Mouse (Mus musculus) limb, embryonic 15.5 days (tissue): ENCODE data around the gene Eml1. TPM values are rescaled to one million over a fixed set of nuclear protein-coding genes. Genes with fewer than 3 reads are reported as not detected.

Source experiments
- ATAC-seq: fragments of 200-750 bp; cut with Nextera tagmentation; 2 replicates; pipeline ENCODE4 v1.8.0; 2017; ENCODE audit warnings: low read depth, moderate TSS enrichment; ENCODE audit not compliant: insufficient number of reproducible peaks, low FRiP score, low TSS enrichment
- H3K27ac ChIP-seq: fragments of 300-500 bp; sonication (generic); 2 replicates; pipeline ENCODE4 v1.5.1; 2015; ENCODE audit warnings: moderate library complexity, mild to moderate bottlenecking, inconsistent platforms
- H3K27me3 ChIP-seq: fragments of 300-500 bp; sonication (generic); 2 replicates; pipeline ENCODE4 v1.6.1; 2015; ENCODE audit warnings: inconsistent platforms
- H3K36me3 ChIP-seq: fragments of 300-500 bp; sonication (generic); 2 replicates; pipeline ENCODE4 v1.6.1; 2015; ENCODE audit warnings: inconsistent platforms
- H3K4me1 ChIP-seq: fragments of 300-500 bp; sonication (generic); 2 replicates; pipeline ENCODE4 v1.6.1; 2015; ENCODE audit warnings: inconsistent platforms
- H3K4me2 ChIP-seq: fragments of 300-500 bp; sonication (generic); 2 replicates; pipeline ENCODE4 v1.6.1; 2015; ENCODE audit warnings: mild to moderate bottlenecking, inconsistent platforms
- H3K4me3 ChIP-seq: fragments of 300-500 bp; sonication (generic); 2 replicates; pipeline ENCODE4 v1.5.1; 2015; ENCODE audit warnings: mild to moderate bottlenecking, inconsistent platforms
- H3K9ac ChIP-seq: fragments of 300-500 bp; sonication (generic); 2 replicates; pipeline ENCODE4 v1.6.1; 2015; ENCODE audit warnings: inconsistent platforms
- H3K9me3 ChIP-seq: fragments of 300-500 bp; sonication (generic); 2 replicates; pipeline ENCODE4 v1.6.1; 2016; ENCODE audit warnings: inconsistent platforms
- WGBS: fragments of 180-500 bp; shearing (Covaris S2); methylation state at CpG from one replicate; pipeline ENCODE4 v1.1.7; 2015; 5-methylcytosine and 5-hydroxymethylcytosine counted together
- polyA plus RNA-seq: library from polyadenylated mRNA; unstranded; fragments of >200 nt; fragmentation: Nextera tagmentation; extraction: Ambion mirVana; gene quantifications from 2 replicates; pipeline ENCODE4 v1.2.1, GENCODE M21; 2015

The Eml1 gene
- polyA plus RNA-seq, 1 experiment from 2014 or later = 46.0 TPM

DNA sequence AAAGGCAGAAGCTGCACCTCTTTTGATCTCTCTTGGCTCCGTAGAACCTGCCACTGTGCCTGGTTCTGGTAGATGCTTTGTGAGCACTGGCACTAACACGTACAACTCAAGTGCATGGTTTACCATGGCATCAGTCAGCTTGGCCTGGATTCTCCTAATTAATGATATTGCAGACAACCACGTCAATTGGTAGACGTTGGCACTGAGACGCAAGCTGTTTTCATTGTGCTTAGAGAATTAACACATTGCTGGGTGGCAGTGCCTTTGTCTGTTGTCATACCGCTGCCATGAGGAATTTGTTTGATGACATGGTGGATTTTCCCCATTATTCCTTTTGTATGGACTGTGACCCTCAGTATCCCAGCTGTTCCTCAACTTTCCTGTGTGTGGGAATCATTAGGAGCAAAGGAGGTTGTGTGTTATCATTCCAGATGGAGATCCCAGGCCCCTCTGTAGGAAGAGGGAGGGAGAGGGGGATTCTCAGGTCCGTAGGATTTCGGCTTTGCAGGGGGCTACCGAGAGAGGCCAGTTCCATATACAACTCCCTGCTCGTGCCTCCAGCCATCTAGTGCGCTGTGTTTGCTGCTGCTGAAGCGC is 194.3 kb downstream of the Eml1 start:
- no peak overlapping the region for H3K4me2 ChIP-seq
- no peak for ATAC-seq
- H3K9ac ChIP-seq = no peak overlapping the region
- H3K36me3 ChIP-seq = no peaks in the 10 kb centered on the region
- H3K27me3 ChIP-seq = no peaks in the 10 kb centered on the region
- no peaks in the 10 kb centered on the region for H3K4me1 ChIP-seq
- H3K9me3 ChIP-seq = no peaks in the 10 kb centered on the region
- 76% methylated on average over 12 of the region's 12 CpGs for WGBS
- no peak overlapping the region for H3K27ac ChIP-seq
- H3K4me3 ChIP-seq = no peak overlapping the region

DNA sequence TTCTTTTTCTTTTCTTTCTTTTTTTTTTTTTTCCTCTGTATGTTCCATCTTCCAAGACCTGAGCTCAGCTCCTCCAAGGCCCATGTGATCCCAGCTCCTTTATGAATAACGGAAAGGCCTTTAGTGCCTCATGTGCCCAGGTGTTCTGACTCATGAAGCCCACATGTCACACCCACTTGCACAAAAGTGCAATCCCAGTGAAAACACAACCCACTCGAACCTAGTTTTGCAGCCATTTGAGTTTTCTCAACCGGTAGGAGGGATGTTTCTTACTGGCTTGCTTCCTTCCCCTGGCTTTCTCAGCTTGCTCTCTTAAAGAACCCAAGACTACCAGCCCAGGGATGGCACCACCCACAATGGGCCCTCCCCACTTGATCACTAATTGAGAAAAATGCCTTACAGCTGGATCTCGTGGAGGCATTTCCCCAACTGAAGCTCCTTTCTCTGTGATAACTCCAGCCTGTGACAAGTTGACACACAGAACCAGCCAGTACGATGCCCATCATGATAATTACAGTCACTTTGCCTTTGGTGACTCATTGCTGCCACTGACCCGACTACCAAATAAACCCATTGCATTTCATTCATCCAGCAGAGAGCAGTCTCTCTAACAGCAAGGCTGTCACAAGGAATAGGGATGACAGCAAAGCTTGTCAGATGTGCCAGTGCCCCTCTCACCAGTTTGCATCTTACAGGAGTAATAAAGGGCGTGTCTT is 208.6 kb downstream of the Eml1 start:
- 76% methylated on average over 7 of the region's 7 CpGs for WGBS
- no peak overlapping the region for H3K4me3 ChIP-seq
- 0 out of 2 replicates have a peak, but pooled peaks cover 13% of the 10 kb centered on the region for H3K36me3 ChIP-seq
- H3K4me1 ChIP-seq = no peaks in the 10 kb centered on the region
- no peak overlapping the region for H3K4me2 ChIP-seq
- no peak overlapping the region for H3K27ac ChIP-seq
- no peaks in the 10 kb centered on the region for H3K9me3 ChIP-seq
- H3K9ac ChIP-seq = no peak overlapping the region
- ATAC-seq = no peak
- H3K27me3 ChIP-seq = no peaks in the 10 kb centered on the region

DNA sequence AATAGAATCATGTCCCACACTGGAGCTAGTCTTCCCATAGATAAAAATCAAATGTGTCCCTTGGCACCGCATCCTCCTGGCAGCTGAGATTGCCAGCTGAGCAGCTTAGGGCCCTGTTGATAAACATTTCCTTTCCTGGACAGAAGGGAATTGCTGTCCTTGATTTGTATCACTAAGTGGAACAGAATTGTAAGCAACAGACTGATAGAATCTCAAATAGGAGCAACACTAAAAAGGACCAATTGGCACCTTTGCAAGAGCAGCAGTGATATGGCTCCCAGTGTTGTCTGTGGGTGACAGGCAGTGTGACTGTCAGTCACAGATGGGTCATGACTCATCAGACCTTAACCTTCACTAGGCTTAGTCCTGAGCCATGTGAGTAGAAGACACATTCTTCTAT is 213.0 kb downstream of the Eml1 start:
- Histone ChIP-seq H3K4me1 (no peaks in the 10 kb centered on the region), H3K9me3 (no peaks in the 10 kb centered on the region), H3K36me3 (0 out of 2 replicates have a peak, but pooled peaks cover 2% of the 10 kb centered on the region), H3K4me3 (no peak overlapping the region), H3K9ac (no peak overlapping the region), H3K4me2 (no peak overlapping the region), H3K27ac (no peak overlapping the region), H3K27me3 (no peaks in the 10 kb centered on the region)
- WGBS = 77% methylated on average over 1 of the region's 1 CpGs
- ATAC-seq = no peak

Other genes with a start within 250 kb of the Eml1 start
- gene Setd3, start 191.6 kb upstream of the Eml1 start, polyA plus RNA-seq = 87.1 and 87.2 TPM in 2 replicates
- gene Ccnk, start 191.4 kb upstream of the Eml1 start, polyA plus RNA-seq = 2.4 and 3.4 TPM in 2 replicates
- gene Ccdc85c, start 95.5 kb upstream of the Eml1 start, polyA plus RNA-seq = 4.2 and 4.7 TPM in 2 replicates
- gene Hhipl1, start 64.7 kb upstream of the Eml1 start, polyA plus RNA-seq = 0.97 and 1.4 TPM in 2 replicates
- gene Cyp46a1, start 36.6 kb upstream of the Eml1 start, polyA plus RNA-seq = 6.3 and 7.6 TPM in 2 replicates
- 39.8 and 49.5 TPM in 2 replicates for gene Evl, start 183.8 kb downstream of the Eml1 start, polyA plus RNA-seq